Mouse (Mus musculus): ENCODE data around the gene Dclre1a.

DNA sequence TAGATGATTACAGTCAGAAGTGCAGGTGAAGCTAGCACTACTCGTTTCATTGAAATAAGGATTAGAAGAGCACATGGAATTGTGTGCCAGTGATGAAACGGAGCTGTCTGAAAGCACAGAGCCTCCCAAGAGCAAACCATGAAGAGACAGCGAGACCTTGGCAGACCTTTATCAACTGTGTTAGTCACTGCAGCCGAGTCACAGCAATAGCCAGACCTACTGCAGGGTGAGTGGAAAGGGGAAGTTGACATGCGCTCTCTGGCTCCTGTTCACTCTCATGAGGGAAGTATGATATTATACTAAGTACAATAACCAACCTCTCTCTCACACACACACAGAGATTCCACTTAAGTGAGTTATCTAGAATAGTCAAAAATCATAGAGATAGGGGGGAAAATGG is 8.0 kb upstream of the Dclre1a start:
- TF ChIP-seq CTCF (conservative IDR thresholded peaks at IDR 0.05; ENCODE audit: low read length) (no peak), POU5F1 (IDR thresholded peaks at IDR 0.05; ENCODE audit: borderline replicate concordance, low read length) (no peak)
